Mouse (Mus musculus): ENCODE results near the gene Hivep3.

Hivep3 gene

GRCm38 (mm10) chr4:119979918-119980317, 246.3 kb downstream of the Hivep3 start:
- no peak for DNase-seq

- DNase-seq = no peak
These were observed 247.6 kb downstream of the Hivep3 start for GRCm38 (mm10) chr4:119981047-119981720.

- DNase-seq = no peak
These were observed 252.5 kb downstream of the Hivep3 start for GRCm38 (mm10) chr4:119986065-119986464.

GRCm38 (mm10) chr4:119986580-119987291, 253.2 kb downstream of the Hivep3 start:
- no peak for DNase-seq

- peak; percentile 53 for DNase-seq
These were observed 253.9 kb downstream of the Hivep3 start for GRCm38 (mm10) chr4:119987376-119988087.

- no peak for DNase-seq
These were observed 255.6 kb downstream of the Hivep3 start for GRCm38 (mm10) chr4:119989031-119989693.

- no peak for DNase-seq
These were observed 256.8 kb downstream of the Hivep3 start for GRCm38 (mm10) chr4:119990346-119990745.

- no peak for DNase-seq
These were observed 257.3 kb downstream of the Hivep3 start for GRCm38 (mm10) chr4:119990841-119991240.

GRCm38 (mm10) chr4:119991758-119992157, 258.2 kb downstream of the Hivep3 start:
- no peak for DNase-seq

GRCm38 (mm10) chr4:119996377-119996776, 262.8 kb downstream of the Hivep3 start:
- DNase-seq = no peak

GRCm38 (mm10) chr4:119997351-119997750, 263.8 kb downstream of the Hivep3 start:
- DNase-seq = no peak

GRCm38 (mm10) chr4:119998911-119999310, 265.3 kb downstream of the Hivep3 start:
- no peak for DNase-seq

GRCm38 (mm10) chr4:120000881-120001280, 267.3 kb downstream of the Hivep3 start:
- no peak for DNase-seq

GRCm38 (mm10) chr4:120003006-120003405, 269.4 kb downstream of the Hivep3 start:
- peak; percentile 41 for DNase-seq

GRCm38 (mm10) chr4:120006046-120006445, 272.5 kb downstream of the Hivep3 start:
- DNase-seq = no peak

- DNase-seq = no peak
These were observed 274.3 kb downstream of the Hivep3 start for GRCm38 (mm10) chr4:120007889-120008288.

- DNase-seq = no peak
These were observed 275.6 kb downstream of the Hivep3 start for GRCm38 (mm10) chr4:120009151-120009550.

- DNase-seq = no peak
These were observed 278.2 kb downstream of the Hivep3 start for GRCm38 (mm10) chr4:120011788-120012187.

GRCm38 (mm10) chr4:120012891-120013290, 279.3 kb downstream of the Hivep3 start:
- DNase-seq = no peak

- no peak for DNase-seq
These were observed 284.8 kb downstream of the Hivep3 start for GRCm38 (mm10) chr4:120018426-120018825.

GRCm38 (mm10) chr4:120022392-120022791, 288.8 kb downstream of the Hivep3 start:
- DNase-seq = no peak

- no peak for DNase-seq
These were observed 289.7 kb downstream of the Hivep3 start for GRCm38 (mm10) chr4:120023221-120023840.

GRCm38 (mm10) chr4:120024071-120024470, 290.5 kb downstream of the Hivep3 start:
- no peak for DNase-seq
